Mouse (Mus musculus) E14TG2a.4 (cell line): ENCODE data around the gene Kpna7.

Experiments used
- CTCF ChIP-seq: conservative IDR thresholded peaks from 2 replicates; pipeline ENCODE4 v1.5.1; 2014; ENCODE audit warnings: low read length
- NANOG ChIP-seq: IDR thresholded peaks from 2 replicates; pipeline ENCODE4 v1.6.1; 2014; ENCODE audit warnings: borderline replicate concordance, low read length, mixed read lengths

GRCm38 (mm10) chr5:144942431-144942830, 141.4 kb downstream of the Kpna7 start:
- TF ChIP-seq CTCF (no peak), NANOG (no peak)
